Mouse (Mus musculus): Measurements from ENCODE around the gene Pecr. TPM values are rescaled to one million over a fixed set of nuclear protein-coding genes. Genes with fewer than 3 reads are reported as not detected.

The Pecr gene
- total RNA-seq, 2 experiments from 2014 or later: 4.8 to 5.6 TPM

DNA sequence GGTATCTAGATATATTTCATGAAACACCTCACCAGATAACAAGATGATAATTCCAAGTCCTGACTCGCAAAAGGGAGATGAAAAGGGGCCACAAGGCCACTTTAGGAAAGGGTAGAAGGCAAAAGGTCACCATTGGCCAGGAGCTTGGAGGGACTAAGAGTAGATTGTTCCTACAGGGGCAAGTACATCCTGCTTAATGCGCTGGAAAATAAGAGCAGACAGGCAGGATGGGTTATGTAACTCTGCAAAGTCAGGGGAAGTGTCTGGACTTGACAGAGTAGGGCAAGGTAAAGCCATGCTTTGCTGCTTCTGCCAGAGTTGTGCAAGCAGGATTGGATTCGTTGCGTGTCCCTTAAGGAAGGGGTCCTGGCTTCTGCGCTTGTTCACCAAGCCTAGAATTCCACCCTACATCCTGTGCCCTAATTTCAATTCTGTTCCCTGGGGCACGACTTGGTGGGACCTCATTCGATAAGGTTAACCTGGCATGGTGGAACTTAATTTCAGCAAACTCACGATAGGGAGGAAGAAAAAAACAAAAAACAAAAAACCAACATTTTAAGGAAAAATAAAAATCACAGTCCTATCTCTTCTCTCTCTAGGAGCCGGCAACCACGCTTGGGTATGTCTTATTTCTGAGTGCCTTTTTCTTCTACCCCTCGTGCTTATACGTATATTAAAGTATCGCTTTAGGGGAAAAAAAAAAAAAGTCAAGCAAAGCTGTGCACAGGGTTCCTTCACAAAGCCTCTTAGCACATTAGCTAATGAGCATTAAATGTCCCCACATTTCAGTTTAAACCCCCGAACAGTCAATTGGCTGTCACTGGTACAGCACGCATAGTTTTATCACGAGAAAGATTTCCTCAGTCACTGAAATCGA is 73.1 kb downstream of the Pecr start:
- TF ChIP-seq CTCF (IDR thresholded peaks at IDR 0.05): no peak
- no peak for DNase-seq (ENCODE audit: extremely low spot score in 1 of 2, low spot score in 2 of 2)
- intact Hi-C loops (cut with DNase I): no loop called here
- Histone ChIP-seq H3K4me3 (peak overlapping the region; percentile 66), H3K27ac (no peak overlapping the region)

Other genes with a start within 250 kb of the Pecr start
- gene Mreg, start 72.0 kb downstream of the Pecr start, total RNA-seq (2021): 1 to 10 TPM; 4.1 to 4.9 TPM
- 10 to 100 TPM; 17.7 to 19.4 TPM for gene Tmem169, start 55 bp upstream of the Pecr start, total RNA-seq (2021)
- gene Xrcc5, start 23.1 kb upstream of the Pecr start, total RNA-seq (2021): 10 to 100 TPM; 16.9 to 18.2 TPM

Data from left cerebral cortex, adult 2 months (tissue).